Mouse (Mus musculus) central nervous system, embryonic 14 days (tissue): ENCODE data around the gene Btbd35f5. TPM values are rescaled to one million over a fixed set of nuclear protein-coding genes. Genes with fewer than 3 reads are reported as not detected.

ENCODE experiments used
- polyA plus RNA-seq: library from polyadenylated mRNA; depleted of rRNA; stranded (reverse); fragments of >200 nt; gene quantifications from 2 replicates; pipeline ENCODE4 v1.2.3, GENCODE M21; 2012; rRNA removed

Gene Btbd35f5
- polyA plus RNA-seq = not detected in 2 replicates

GRCm38 (mm10) chrX:32973597-32973996, at the start of gene Btbd35f5:
Btbd35f5 (plus strand) TSS chrX:32973897.

GRCm38 (mm10) chrX:32941468-32941867, 32.2 kb upstream of the Btbd35f5 start, which contains the start of gene Gm21789:
Gm21789 (plus strand) TSS chrX:32941768.

Other genes starting within 250 kb of the Btbd35f5 start
- gene Btbd35f21, start 247.8 kb upstream of the Btbd35f5 start, polyA plus RNA-seq = not detected in 2 replicates
- gene Btbd35f30, start 79.3 kb upstream of the Btbd35f5 start, polyA plus RNA-seq = not detected in 2 replicates
- not detected in 2 replicates for gene Gm21789, start 32.1 kb upstream of the Btbd35f5 start, polyA plus RNA-seq